Mouse (Mus musculus) stomach, adult 2 months (tissue): ENCODE measurements around the gene Pcyt1b. TPM values are rescaled to one million over a fixed set of nuclear protein-coding genes. Genes with fewer than 3 reads are reported as not detected.

ENCODE experiments used
- polyA plus RNA-seq: library from polyadenylated mRNA; depleted of rRNA; stranded (reverse); fragments of >200 nt; gene quantifications from 2 replicates; pipeline ENCODE4 v1.2.3, GENCODE M21; 2012; rRNA removed

The Pcyt1b gene
- polyA plus RNA-seq = 0.05 and 0.21 TPM in 2 replicates

GRCm38 (mm10) chrX:93654218-93655002, at the start of gene Pcyt1b:
Pcyt1b (plus strand) TSS chrX:93654863.

GRCm38 (mm10) chrX:93631657-93632449, 22.8 kb upstream of the Pcyt1b start, which contains the start of gene Pola1:
Pola1 (minus strand) TSS chrX:93632155.

Other genes with a start within 250 kb of the Pcyt1b start
- gene Pola1, start 22.7 kb upstream of the Pcyt1b start, polyA plus RNA-seq = 0.04 and 0.18 TPM in 2 replicates
- gene Pdk3, start 177.3 kb downstream of the Pcyt1b start, polyA plus RNA-seq = 6.3 and 14.3 TPM in 2 replicates